Mouse (Mus musculus) thymus, adult 2 months (tissue): ENCODE measurements around the gene 5730596B20Rik.

Experiments used
- CTCF ChIP-seq: fragments of 200-500 bp; IDR thresholded peaks from 2 replicates; pipeline ENCODE4 v1.5.1; 2012; ENCODE audit warnings: mild to moderate bottlenecking, control low read depth, low read length, moderate library complexity, borderline replicate concordance; ENCODE audit not compliant: control insufficient read depth, poor library complexity, insufficient read depth; ENCODE audit errors: extremely low read depth
- POLR2A ChIP-seq: fragments of 200-500 bp; IDR thresholded peaks from 2 replicates; pipeline ENCODE4 v1.6.1; 2012; ENCODE audit warnings: mild to moderate bottlenecking, low read length, control low read depth, moderate library complexity; ENCODE audit not compliant: control insufficient read depth, poor library complexity, insufficient read depth; ENCODE audit errors: extremely low read depth

DNA sequence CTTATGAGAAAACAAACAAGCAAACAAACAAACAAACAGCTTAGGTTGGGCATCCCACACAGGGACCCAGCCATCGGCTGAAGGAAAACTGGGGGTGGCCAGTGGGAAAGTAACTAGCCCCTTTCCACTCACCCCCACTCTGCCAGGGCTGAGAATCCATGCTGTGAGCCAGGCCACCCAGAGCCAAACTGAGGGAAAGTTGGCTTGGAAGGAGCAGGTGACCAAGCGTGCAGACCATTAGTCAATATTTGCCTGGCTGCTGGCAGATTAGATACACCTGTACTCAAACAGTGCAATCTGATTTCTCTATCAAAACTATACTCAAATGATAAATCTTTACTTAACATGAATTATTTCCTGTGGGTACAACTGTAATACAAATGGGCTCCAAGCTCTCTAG is 4.7 kb downstream of the 5730596B20Rik start:
- no peak for TF ChIP-seq CTCF
- TF ChIP-seq POLR2A, result no peak
